Mouse (Mus musculus) adrenal gland, postnatal 14 days (tissue): ENCODE results near the gene Gjc1. TPM values are rescaled to one million over a fixed set of nuclear protein-coding genes. Genes with fewer than 3 reads are reported as not detected.

Experiments used
- DNase-seq: peaks from one replicate; pipeline ENCODE4 v3.0.0; 2021; ENCODE audit warnings: mixed read lengths
- total RNA-seq: library from RNA; stranded (reverse); gene quantifications from 2 replicates; pipeline ENCODE4 v1.2.3, GENCODE M21; 2021

Gjc1 gene
- total RNA-seq, 1 experiment from 2014 or later = 22.5 TPM

- no peak for DNase-seq
Measured at GRCm38 (mm10) chr11:102772771-102773700, 46.5 kb downstream of the Gjc1 start.

- DNase-seq = no peak
Measured at GRCm38 (mm10) chr11:102771916-102772714, 47.4 kb downstream of the Gjc1 start.

GRCm38 (mm10) chr11:102770662-102771435 is 48.7 kb downstream of the Gjc1 start:
- DNase-seq = no peak

GRCm38 (mm10) chr11:102769993-102770661 is 49.4 kb downstream of the Gjc1 start:
- DNase-seq = no peak

GRCm38 (mm10) chr11:102769141-102769540 is 50.4 kb downstream of the Gjc1 start:
- no peak for DNase-seq

GRCm38 (mm10) chr11:102767055-102767670 is 52.3 kb downstream of the Gjc1 start:
- no peak for DNase-seq

GRCm38 (mm10) chr11:102765416-102765815 is 54.1 kb downstream of the Gjc1 start:
- no peak for DNase-seq

GRCm38 (mm10) chr11:102763009-102763767 is 56.3 kb downstream of the Gjc1 start:
- DNase-seq = no peak

- no peak for DNase-seq
Measured at GRCm38 (mm10) chr11:102762248-102762647, 57.3 kb downstream of the Gjc1 start.

GRCm38 (mm10) chr11:102761309-102762210 is 57.9 kb downstream of the Gjc1 start, which contains the start of gene Adam11:
TSS of gene Adam11 (plus strand) at chr11:102761439.
- DNase-seq = peak; percentile 45

GRCm38 (mm10) chr11:102760805-102761308 is 58.6 kb downstream of the Gjc1 start:
- no peak for DNase-seq

- DNase-seq = no peak
Measured at GRCm38 (mm10) chr11:102758977-102759376, 60.5 kb downstream of the Gjc1 start.

GRCm38 (mm10) chr11:102755391-102755790 is 64.1 kb downstream of the Gjc1 start:
- DNase-seq = no peak

- DNase-seq = no peak
Measured at GRCm38 (mm10) chr11:102754416-102754815, 65.1 kb downstream of the Gjc1 start.

- DNase-seq = no peak
Measured at GRCm38 (mm10) chr11:102753591-102754324, 65.7 kb downstream of the Gjc1 start.

- DNase-seq = peak; percentile 73
Measured at GRCm38 (mm10) chr11:102752896-102753590, 66.5 kb downstream of the Gjc1 start.

- DNase-seq = peak; percentile 81
Measured at GRCm38 (mm10) chr11:102749712-102750111, 69.8 kb downstream of the Gjc1 start.
